Mouse (Mus musculus) kidney, adult 2 months (tissue): ENCODE results near the gene Rsbn1l.

Experiments
- CTCF ChIP-seq: fragments of 200-500 bp; conservative IDR thresholded peaks from 2 replicates; pipeline ENCODE4 v1.5.1; 2011; ENCODE audit warnings: low read depth, mild to moderate bottlenecking, control low read depth, low read length, moderate library complexity, mixed read lengths; ENCODE audit not compliant: insufficient read depth, insufficient read length
- POLR2A ChIP-seq: fragments of 200-500 bp; IDR thresholded peaks from one replicate; pipeline ENCODE4 v1.6.1; 2011; ENCODE audit warnings: low read depth, low read length, control low read depth

DNA sequence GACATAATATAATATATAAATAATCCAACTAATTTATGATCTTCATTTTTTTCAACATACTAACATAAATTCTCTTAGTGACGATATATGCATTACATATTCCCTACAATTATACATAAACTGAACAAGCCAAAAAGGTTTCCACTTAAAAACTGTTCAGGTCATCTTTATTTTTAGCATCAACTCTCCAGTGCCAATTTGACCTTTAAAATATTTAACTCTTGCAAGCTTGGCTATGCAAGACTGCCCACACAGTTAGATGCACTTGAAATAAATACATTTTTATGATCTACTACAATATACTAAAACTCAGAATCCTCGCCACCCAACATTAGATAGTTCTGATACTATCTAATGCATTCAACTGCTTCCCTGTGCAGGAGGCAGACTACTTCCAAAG lies 75.8 kb downstream of the Rsbn1l start:
- TF ChIP-seq POLR2A = no peak
- no peak for TF ChIP-seq CTCF
